Mouse (Mus musculus): ENCODE measurements around the gene Cltc. TPM values are rescaled to one million over a fixed set of nuclear protein-coding genes. Genes with fewer than 3 reads are reported as not detected.
"Not testable (repeated sequence)": the region's sequence is repeated elsewhere in the genome, so short reads cannot be mapped to it uniquely, and the experiment has no call there.

Gene Cltc
- polyA plus RNA-seq, 1 experiment from 2014 or later, result 129 TPM

DNA sequence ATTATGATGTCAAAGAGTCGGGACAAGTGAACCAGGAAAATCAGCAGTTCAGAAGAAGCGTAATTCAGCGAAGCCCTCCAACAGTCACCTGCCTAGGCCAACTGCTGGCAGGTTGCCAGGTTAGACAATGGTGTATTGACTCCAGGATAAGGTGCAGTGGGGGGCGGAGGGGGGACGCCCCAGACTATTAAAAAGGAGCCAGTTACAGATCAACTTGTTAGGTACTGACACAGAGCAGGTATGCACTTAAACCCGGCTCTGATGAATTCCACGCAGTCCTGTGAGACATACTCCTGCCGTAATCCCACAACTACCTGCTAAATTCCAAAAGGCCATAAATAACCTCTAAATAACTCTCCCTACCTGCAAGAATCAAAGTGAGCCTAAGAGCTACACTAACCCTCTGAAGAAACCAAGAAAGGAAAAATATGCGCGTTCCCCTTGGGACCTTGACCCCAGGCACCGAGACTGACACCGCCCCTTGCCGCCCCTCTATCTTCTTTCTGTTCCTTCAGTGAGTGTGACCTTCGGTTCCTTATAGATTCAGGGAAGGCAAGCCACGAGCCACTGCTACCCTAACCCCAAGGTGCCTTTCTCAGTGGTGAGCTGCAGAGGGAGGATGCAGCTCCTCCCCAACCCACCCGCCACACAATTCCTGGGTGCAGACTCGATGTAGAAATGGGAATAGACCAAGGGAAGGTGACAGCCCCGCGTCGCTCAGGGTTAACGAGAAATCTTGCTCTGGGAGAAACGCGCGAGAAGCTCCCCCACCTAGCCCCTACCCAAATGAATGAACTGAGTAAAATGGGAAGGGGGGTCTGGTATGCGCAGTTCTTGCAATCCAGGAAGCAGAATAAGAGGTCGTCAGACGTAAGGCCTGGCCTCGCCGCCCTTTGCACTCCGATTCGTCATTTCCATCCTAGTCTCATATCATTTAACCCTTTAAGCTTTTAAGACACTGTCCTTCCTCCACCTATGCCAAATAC, 916 bp downstream of the Cltc start:
- H3K4me3 ChIP-seq, result peak overlapping the region; percentile 97
- peaks cover 13% of the 10 kb centered on the region for H3K36me3 ChIP-seq
- DNase-seq (ENCODE audit: low spot score), result no peak
- no peaks in the 10 kb centered on the region for H3K9me3 ChIP-seq (replicated peaks)
- H3K27me3 ChIP-seq (ENCODE audit: low read depth, poor library complexity, severe bottlenecking), result no peaks in the 10 kb centered on the region
- H3K27ac ChIP-seq (replicated peaks), result peak overlapping the region; percentile 94
- H3K4me1 ChIP-seq, result peaks cover 34% of the 10 kb centered on the region
- 8% methylated on average over 31 of the region's 31 CpGs for WGBS

- H3K27ac ChIP-seq (replicated peaks), result no peak overlapping the region
- DNase-seq (ENCODE audit: low spot score), result no peak
- no peak overlapping the region for H3K4me3 ChIP-seq
- peaks cover 23% of the 10 kb centered on the region for H3K4me1 ChIP-seq
- no peaks in the 10 kb centered on the region for H3K9me3 ChIP-seq (replicated peaks)
- no peaks in the 10 kb centered on the region for H3K27me3 ChIP-seq (ENCODE audit: low read depth, poor library complexity, severe bottlenecking)
- H3K36me3 ChIP-seq, result peaks cover 22% of the 10 kb centered on the region
Observed at GRCm38 (mm10) chr11:86752404-86752803, 5.0 kb downstream of the Cltc start.

- DNase-seq (ENCODE audit: low spot score), result no peak
- H3K4me3 ChIP-seq, result no peak overlapping the region
- no peaks in the 10 kb centered on the region for H3K27me3 ChIP-seq (ENCODE audit: low read depth, poor library complexity, severe bottlenecking)
- H3K9me3 ChIP-seq (replicated peaks), result no peaks in the 10 kb centered on the region
- 94% methylated on average over 1 of the region's 1 CpGs for WGBS
- H3K36me3 ChIP-seq, result peaks cover 22% of the 10 kb centered on the region
- no peak overlapping the region for H3K27ac ChIP-seq (replicated peaks)
- peaks cover 18% of the 10 kb centered on the region for H3K4me1 ChIP-seq
Observed at GRCm38 (mm10) chr11:86751010-86751409, 6.4 kb downstream of the Cltc start.

GRCm38 (mm10) chr11:86749776-86750423, 7.5 kb downstream of the Cltc start:
- no peaks in the 10 kb centered on the region for H3K9me3 ChIP-seq (replicated peaks)
- H3K4me1 ChIP-seq, result peaks cover 8% of the 10 kb centered on the region
- peaks cover 22% of the 10 kb centered on the region for H3K36me3 ChIP-seq
- WGBS, result 87% methylated on average over 3 of the region's 3 CpGs
- no peak for DNase-seq (ENCODE audit: low spot score)
- no peaks in the 10 kb centered on the region for H3K27me3 ChIP-seq (ENCODE audit: low read depth, poor library complexity, severe bottlenecking)
- H3K4me3 ChIP-seq, result no peak overlapping the region
- no peak overlapping the region for H3K27ac ChIP-seq (replicated peaks)

GRCm38 (mm10) chr11:86745634-86746404, 11.5 kb downstream of the Cltc start:
- no peak overlapping the region for H3K4me3 ChIP-seq
- H3K27me3 ChIP-seq (ENCODE audit: low read depth, poor library complexity, severe bottlenecking), result no peaks in the 10 kb centered on the region
- DNase-seq (ENCODE audit: low spot score), result no peak
- peaks cover 3% of the 10 kb centered on the region; the same call in 1 of the 2 replicates for H3K4me1 ChIP-seq
- WGBS, result 81% methylated on average over 3 of the region's 3 CpGs
- no peaks in the 10 kb centered on the region for H3K9me3 ChIP-seq (replicated peaks)
- H3K36me3 ChIP-seq, result peaks cover 11% of the 10 kb centered on the region; the same call in 1 of the 2 replicates
- H3K27ac ChIP-seq (replicated peaks), result no peak overlapping the region

DNA sequence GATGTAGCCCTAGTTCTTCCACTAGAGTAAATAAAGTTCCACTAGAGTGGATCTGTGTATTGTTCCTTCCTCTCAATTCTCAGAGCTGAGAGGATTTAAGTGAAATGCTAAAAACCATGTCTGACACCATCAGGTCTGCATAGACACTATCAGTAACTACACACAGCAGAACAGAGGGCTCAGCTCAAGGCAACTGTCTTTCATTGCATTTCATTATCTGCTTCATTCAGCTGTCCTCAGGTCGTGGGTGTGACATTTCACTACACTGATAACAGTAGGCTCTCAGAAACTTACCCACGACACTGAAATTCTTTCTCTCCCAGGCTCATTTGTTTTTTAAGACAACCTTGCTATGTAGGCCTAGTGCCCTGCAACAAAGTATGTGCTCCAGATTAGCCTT, 14.8 kb downstream of the Cltc start:
- H3K4me1 ChIP-seq, result peaks cover 3% of the 10 kb centered on the region; the same call in 1 of the 2 replicates
- WGBS, result 82% methylated on average over 2 of the region's 2 CpGs
- H3K9me3 ChIP-seq (replicated peaks), result no peaks in the 10 kb centered on the region
- H3K4me3 ChIP-seq, result no peak overlapping the region
- no peak overlapping the region for H3K27ac ChIP-seq (replicated peaks)
- no peak for DNase-seq (ENCODE audit: low spot score)
- H3K36me3 ChIP-seq, result 0 out of 2 replicates have a peak, but pooled peaks cover 9% of the 10 kb centered on the region
- no peaks in the 10 kb centered on the region for H3K27me3 ChIP-seq (ENCODE audit: low read depth, poor library complexity, severe bottlenecking)

GRCm38 (mm10) chr11:86741505-86741904, 15.9 kb downstream of the Cltc start:
- no peak overlapping the region for H3K4me3 ChIP-seq
- no peaks in the 10 kb centered on the region for H3K9me3 ChIP-seq (replicated peaks)
- H3K27me3 ChIP-seq (ENCODE audit: low read depth, poor library complexity, severe bottlenecking), result no peaks in the 10 kb centered on the region
- WGBS, result 93% methylated on average over 5 of the region's 5 CpGs
- H3K4me1 ChIP-seq, result no peaks in the 10 kb centered on the region
- H3K27ac ChIP-seq (replicated peaks), result no peak overlapping the region
- no peak for DNase-seq (ENCODE audit: low spot score)
- peaks cover 10% of the 10 kb centered on the region; the same call in 1 of the 2 replicates for H3K36me3 ChIP-seq

GRCm38 (mm10) chr11:86739470-86739869, 17.9 kb downstream of the Cltc start:
- Histone ChIP-seq H3K36me3 (peaks cover 19% of the 10 kb centered on the region), H3K4me3 (no peak overlapping the region), H3K27ac (replicated peaks) (no peak overlapping the region), H3K27me3 (ENCODE audit: low read depth, poor library complexity, severe bottlenecking) (no peaks in the 10 kb centered on the region), H3K4me1 (peaks cover 3% of the 10 kb centered on the region; the same call in 1 of the 2 replicates), H3K9me3 (replicated peaks) (no peaks in the 10 kb centered on the region)
- no peak for DNase-seq (ENCODE audit: low spot score)
- WGBS, result 92% methylated on average over 2 of the region's 2 CpGs

GRCm38 (mm10) chr11:86738956-86739355, 18.4 kb downstream of the Cltc start:
- H3K27ac ChIP-seq (replicated peaks), result no peak overlapping the region
- H3K27me3 ChIP-seq (ENCODE audit: low read depth, poor library complexity, severe bottlenecking), result no peaks in the 10 kb centered on the region

GRCm38 (mm10) chr11:86738308-86738707, 19.1 kb downstream of the Cltc start:
- 97% methylated on average over 1 of the region's 1 CpGs for WGBS
- H3K4me1 ChIP-seq; DNase-seq (ENCODE audit: low spot score); H3K27ac ChIP-seq (replicated peaks); H3K9me3 ChIP-seq (replicated peaks); H3K4me3 ChIP-seq; H3K27me3 ChIP-seq (ENCODE audit: low read depth, poor library complexity, severe bottlenecking): not testable (repeated sequence)
- peaks cover 28% of the 10 kb centered on the region for H3K36me3 ChIP-seq

More at GRCm38 (mm10) chr11:86738956-86739355, 18.4 kb downstream of the Cltc start:
- no peak for DNase-seq (ENCODE audit: low spot score)
- 95% methylated on average over 1 of the region's 1 CpGs for WGBS
- Histone ChIP-seq H3K4me3 (no peak overlapping the region), H3K36me3 (peaks cover 22% of the 10 kb centered on the region), H3K4me1 (peaks cover 3% of the 10 kb centered on the region; the same call in 1 of the 2 replicates), H3K9me3 (replicated peaks) (no peaks in the 10 kb centered on the region)

DNA sequence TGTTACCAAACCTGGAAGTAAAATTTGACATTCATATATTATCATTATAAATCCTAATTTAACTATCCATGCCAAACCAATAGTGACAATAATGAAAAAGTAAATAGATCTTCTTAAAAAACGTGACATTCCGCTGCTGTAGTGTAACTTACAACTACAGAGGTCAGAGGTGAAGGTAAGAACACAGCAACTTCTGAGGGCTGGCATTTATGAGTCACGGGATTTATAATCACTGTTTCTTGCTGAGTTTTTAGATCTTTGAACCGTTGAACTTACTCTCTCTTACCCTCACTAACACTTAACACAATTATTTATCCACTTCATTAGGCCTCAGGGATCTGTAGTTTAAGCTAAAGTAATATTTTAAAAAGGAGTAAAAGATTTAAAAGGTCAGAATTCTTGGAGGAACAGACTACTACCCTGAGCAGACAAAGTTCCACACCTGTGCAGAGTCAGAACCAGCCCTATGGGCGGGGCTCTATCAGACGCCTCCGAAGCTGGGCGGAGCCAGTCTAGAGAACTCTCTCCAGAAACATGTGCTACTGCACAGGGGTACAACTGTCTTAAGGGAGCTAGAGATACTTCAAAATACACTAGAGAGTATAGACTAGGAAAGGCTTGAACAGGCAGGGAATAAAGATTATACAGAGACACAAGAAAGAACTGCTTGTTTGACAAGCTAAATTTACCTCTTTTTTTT, 19.9 kb downstream of the Cltc start:
- Histone ChIP-seq H3K4me1 (peaks cover 3% of the 10 kb centered on the region; the same call in 1 of the 2 replicates), H3K9me3 (replicated peaks) (no peaks in the 10 kb centered on the region), H3K4me3 (no peak overlapping the region), H3K36me3 (peaks cover 33% of the 10 kb centered on the region), H3K27ac (replicated peaks) (no peak overlapping the region), H3K27me3 (ENCODE audit: low read depth, poor library complexity, severe bottlenecking) (no peaks in the 10 kb centered on the region)
- 86% methylated on average over 8 of the region's 8 CpGs for WGBS
- no peak for DNase-seq (ENCODE audit: low spot score)

DNA sequence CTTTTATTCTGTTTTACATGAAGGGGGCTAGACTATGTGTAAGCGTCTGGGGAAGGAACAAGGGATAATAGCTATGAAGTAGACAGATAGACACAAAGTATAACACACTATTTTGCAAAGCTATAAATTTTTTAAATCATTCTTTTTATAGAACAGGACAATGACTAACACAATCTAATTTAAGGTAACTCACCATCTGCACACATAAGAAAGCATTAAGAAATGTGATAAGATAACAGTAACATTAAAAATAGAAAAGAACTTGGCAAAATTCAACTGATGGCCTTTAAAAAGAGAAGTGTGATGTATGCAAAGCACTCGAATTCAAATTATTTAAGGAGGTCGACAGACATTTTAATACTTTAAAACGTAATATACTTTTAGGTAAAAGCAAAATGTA, 22.4 kb downstream of the Cltc start:
- peaks cover 3% of the 10 kb centered on the region; the same call in 1 of the 2 replicates for H3K4me1 ChIP-seq
- no peaks in the 10 kb centered on the region for H3K9me3 ChIP-seq (replicated peaks)
- no peaks in the 10 kb centered on the region for H3K27me3 ChIP-seq (ENCODE audit: low read depth, poor library complexity, severe bottlenecking)
- WGBS, result 92% methylated on average over 4 of the region's 4 CpGs
- H3K36me3 ChIP-seq, result peaks cover 50% of the 10 kb centered on the region
- no peak for DNase-seq (ENCODE audit: low spot score)
- H3K27ac ChIP-seq (replicated peaks), result no peak overlapping the region
- H3K4me3 ChIP-seq, result no peak overlapping the region
